Mouse (Mus musculus): Measurements from ENCODE around the gene Cntnap2. TPM values are rescaled to one million over a fixed set of nuclear protein-coding genes. Genes with fewer than 3 reads are reported as not detected.

Gene Cntnap2
- polyA plus RNA-seq, 1 experiment from 2014 or later = 1.1 TPM

- Histone ChIP-seq H3K9ac (ENCODE audit: low read depth, low read length) (no peak overlapping the region), H3K9me3 (ENCODE audit: control insufficient read depth) (no peaks in the 10 kb centered on the region), H3K36me3 (ENCODE audit: control insufficient read depth, insufficient read depth) (no peaks in the 10 kb centered on the region), H3K27me3 (replicated peaks; ENCODE audit: control insufficient read depth, insufficient read depth, low read length) (no peaks in the 10 kb centered on the region), H3K4me1 (replicated peaks; ENCODE audit: control insufficient read depth, insufficient read depth, low read length) (0 out of 2 replicates have a peak, but pooled peaks cover 4% of the 10 kb centered on the region), H3K4me3 (ENCODE audit: low read depth, low read length) (no peak overlapping the region), H3K4me2 (replicated peaks; ENCODE audit: low read depth) (no peak overlapping the region), H3K27ac (ENCODE audit: low read depth, low read length) (no peak overlapping the region)
- 92% methylated on average over 1 of the region's 1 CpGs for WGBS
- no peak for TF ChIP-seq CTCF (IDR thresholded peaks at IDR 0.05; ENCODE audit: low read depth)
- no peak for ATAC-seq
These were observed 2284.1 kb downstream of the Cntnap2 start for GRCm38 (mm10) chr6:47343245-47343644.

DNA sequence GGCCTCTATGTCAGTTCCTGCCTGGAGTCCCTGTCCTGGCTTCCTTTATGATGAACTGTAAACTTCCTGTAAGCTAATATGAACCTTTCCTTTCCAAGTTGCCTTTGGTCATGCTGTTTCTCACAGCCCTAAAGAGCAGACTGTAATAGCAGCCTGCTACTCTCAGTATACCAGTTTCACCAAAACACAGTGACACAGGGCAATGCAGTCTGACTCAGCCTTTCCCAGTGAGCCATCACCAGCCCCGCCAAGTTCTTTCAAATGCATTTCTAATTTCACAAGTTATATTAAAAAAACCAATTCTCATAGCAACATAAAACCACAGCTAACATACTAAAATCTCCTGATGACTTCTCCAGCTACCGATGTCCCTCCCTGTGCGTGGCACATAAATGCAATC lies 2285.5 kb downstream of the Cntnap2 start:
- WGBS = 82% methylated on average over 3 of the region's 3 CpGs
- TF ChIP-seq CTCF (IDR thresholded peaks at IDR 0.05; ENCODE audit: low read depth) = no peak

GRCm38 (mm10) chr6:47350100-47350690 lies 2291.0 kb downstream of the Cntnap2 start:
- H3K4me1 ChIP-seq (replicated peaks; ENCODE audit: control insufficient read depth, insufficient read depth, low read length) = no peaks in the 10 kb centered on the region
- H3K27me3 ChIP-seq (replicated peaks; ENCODE audit: control insufficient read depth, insufficient read depth, low read length) = no peaks in the 10 kb centered on the region
- no peak overlapping the region for H3K4me3 ChIP-seq (ENCODE audit: low read depth, low read length)
- H3K27ac ChIP-seq (ENCODE audit: low read depth, low read length) = no peak overlapping the region
- H3K9me3 ChIP-seq (ENCODE audit: control insufficient read depth) = no peaks in the 10 kb centered on the region
- H3K36me3 ChIP-seq (ENCODE audit: control insufficient read depth, insufficient read depth) = no peaks in the 10 kb centered on the region
- no peak for ATAC-seq
- WGBS = 88% methylated on average over 8 of the region's 8 CpGs
- H3K4me2 ChIP-seq (replicated peaks; ENCODE audit: low read depth) = no peak overlapping the region
- TF ChIP-seq CTCF (IDR thresholded peaks at IDR 0.05; ENCODE audit: low read depth) = no peak
- H3K9ac ChIP-seq (ENCODE audit: low read depth, low read length) = no peak overlapping the region

More for the DNA sequence above, 2285.5 kb downstream of the Cntnap2 start:
- H3K27ac ChIP-seq (ENCODE audit: low read depth, low read length) = no peak overlapping the region
- no peak overlapping the region for H3K9ac ChIP-seq (ENCODE audit: low read depth, low read length)
- no peaks in the 10 kb centered on the region for H3K9me3 ChIP-seq (ENCODE audit: control insufficient read depth)
- H3K4me2 ChIP-seq (replicated peaks; ENCODE audit: low read depth) = no peak overlapping the region
- H3K4me1 ChIP-seq (replicated peaks; ENCODE audit: control insufficient read depth, insufficient read depth, low read length) = no peaks in the 10 kb centered on the region
- no peaks in the 10 kb centered on the region for H3K36me3 ChIP-seq (ENCODE audit: control insufficient read depth, insufficient read depth)
- ATAC-seq = no peak
- no peaks in the 10 kb centered on the region for H3K27me3 ChIP-seq (replicated peaks; ENCODE audit: control insufficient read depth, insufficient read depth, low read length)
- H3K4me3 ChIP-seq (ENCODE audit: low read depth, low read length) = no peak overlapping the region
